Mouse (Mus musculus): ENCODE measurements around the gene Rnf152.

DNA sequence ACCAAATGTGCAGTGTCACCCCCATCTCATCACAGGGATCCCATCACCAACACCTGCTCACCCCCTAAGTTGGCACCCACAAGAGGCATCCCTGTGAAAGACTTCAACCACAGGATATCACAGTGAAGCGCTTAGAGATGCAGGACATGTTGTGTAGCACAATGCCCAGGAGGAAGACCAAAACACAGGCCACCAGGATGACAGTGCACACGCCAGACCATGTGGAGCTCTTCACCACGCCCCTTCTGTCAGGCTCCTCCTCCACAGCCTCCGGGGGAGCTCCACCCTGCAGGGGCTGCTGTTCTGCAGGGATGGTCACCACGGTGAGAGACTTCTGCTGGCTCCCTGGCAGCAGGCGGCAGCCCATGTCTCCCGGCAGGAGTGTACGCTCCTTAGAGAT lies 72.4 kb downstream of the Rnf152 start:
- TF ChIP-seq SIN3A (IDR thresholded peaks at IDR 0.05; ENCODE audit: low read length) (no peak), POLR2A (IDR thresholded peaks at IDR 0.05; ENCODE audit: low read depth, low read length) (no peak), CHD2 (IDR thresholded peaks at IDR 0.05; ENCODE audit: low read length) (no peak), CHD1 (IDR thresholded peaks at IDR 0.05; ENCODE audit: low read depth, low read length) (no peak), ZC3H11A (IDR thresholded peaks at IDR 0.05; ENCODE audit: low read depth, low read length) (no peak), ZNF384 (IDR thresholded peaks at IDR 0.05; ENCODE audit: low read depth, low read length) (no peak), POLR2AphosphoS2 (IDR thresholded peaks at IDR 0.05; ENCODE audit: low read depth, low read length) (no peak), EP300 (IDR thresholded peaks at IDR 0.05; ENCODE audit: low read length) (no peak), MYC (IDR thresholded peaks at IDR 0.05; ENCODE audit: low read depth, low read length) (no peak), CTCF (conservative IDR thresholded peaks at IDR 0.05 in 1 of 2, IDR thresholded peaks at IDR 0.05 in 1 of 2; ENCODE audit: low read depth in 2 of 2, low read length in 2 of 2) (no peak), ZMIZ1 (IDR thresholded peaks at IDR 0.05; ENCODE audit: low read depth, low read length) (no peak)

Measured in CH12.LX (cell line).